Mouse (Mus musculus) layer of hippocampus, postnatal 14 days (tissue): ENCODE data around the gene Slc16a5. TPM values are rescaled to one million over a fixed set of nuclear protein-coding genes. Genes with fewer than 3 reads are reported as not detected.

Experiments used
- DNase-seq, 2 experiments: peaks; one replicate each; pipeline ENCODE4 v3.0.0; 2021 to 2022; ENCODE audit warnings: low spot score in 2 of 2, mixed read lengths in 1 of 2
- microRNA-seq, 2 experiments: library from miRNA; unstranded; fragments of <30 nt; microRNA quantifications; one replicate each; pipeline ENCODE4 v1.2.0; 2021
- total RNA-seq, 2 experiments: library from RNA; stranded (reverse); gene quantifications; 2 replicates each; pipeline ENCODE4 v1.2.3; 2021

Gene Slc16a5
- total RNA-seq, 2 experiments from 2014 or later: not detected

DNA sequence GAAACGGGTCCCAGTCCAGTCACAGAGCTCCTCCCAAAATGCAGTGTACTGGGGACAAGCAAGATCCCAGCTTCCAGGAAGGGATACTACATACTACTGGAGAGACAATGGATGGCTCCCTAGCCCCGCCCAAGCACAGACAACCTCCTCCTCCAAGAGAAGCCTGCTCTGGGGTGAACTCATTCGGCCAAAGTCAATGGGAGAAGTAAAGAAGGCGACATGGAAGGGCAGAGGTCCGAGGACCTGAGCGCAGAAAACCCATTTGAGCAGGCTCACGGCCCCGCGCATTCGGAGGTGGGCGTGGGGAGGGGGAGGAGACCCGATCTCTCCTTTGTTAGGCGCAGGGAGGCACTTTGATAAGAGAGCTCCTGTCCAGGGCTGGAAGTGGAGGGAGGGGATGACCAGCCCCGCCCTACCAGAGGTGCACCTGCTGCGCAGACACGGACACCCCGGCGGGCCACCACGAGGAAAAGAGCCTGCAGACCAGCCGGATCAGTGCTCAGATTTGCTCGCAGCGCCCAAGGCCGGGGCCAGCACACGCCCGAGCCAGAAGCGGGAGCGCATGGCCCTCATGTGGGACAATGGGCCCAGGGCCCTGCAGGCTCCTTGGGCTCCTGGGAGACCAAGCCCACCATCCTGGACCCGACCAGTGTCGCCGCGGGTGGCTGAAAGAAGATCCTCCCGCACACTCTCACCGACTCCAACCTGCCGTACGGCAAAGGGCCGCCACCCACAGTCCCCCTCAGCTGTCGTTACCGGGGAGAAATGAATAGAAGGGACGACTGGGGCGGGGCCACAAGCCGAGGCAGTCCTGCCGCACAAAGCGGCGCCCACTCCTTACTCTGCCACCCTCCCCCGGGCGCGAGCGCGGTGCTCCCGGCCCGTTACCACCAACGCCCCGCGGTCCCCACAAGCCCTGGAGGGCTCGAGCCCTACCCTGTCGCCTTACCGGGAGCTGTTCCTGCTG lies 51.3 kb downstream of the Slc16a5 start:
- no peak for DNase-seq

DNA sequence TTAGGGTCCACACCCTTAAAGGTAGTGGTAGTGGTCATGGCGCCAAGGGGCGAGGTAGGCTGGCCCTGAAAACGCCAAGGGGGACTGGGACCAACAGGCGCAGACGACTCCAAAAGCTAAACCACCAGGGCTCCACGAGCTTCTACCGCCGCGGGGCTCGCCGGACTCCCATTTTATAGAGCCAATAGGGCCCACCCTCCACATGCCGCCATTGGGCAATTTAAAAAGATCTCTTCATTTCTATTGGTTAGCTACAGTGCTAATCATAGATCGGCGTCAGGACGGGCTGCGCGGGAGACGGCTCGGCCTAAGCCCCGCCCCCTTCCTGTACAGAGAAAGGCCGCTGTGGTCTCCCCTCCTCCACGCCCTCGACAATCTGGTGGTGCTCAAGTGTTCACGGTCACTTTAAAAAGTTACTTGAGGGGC lies 52.0 kb downstream of the Slc16a5 start, which contains the start of gene Jpt1:
Gene Jpt1 (minus strand): TSS at position 150 of the 426 bp plus-strand sequence.
- peak; percentile 99 for DNase-seq

DNA sequence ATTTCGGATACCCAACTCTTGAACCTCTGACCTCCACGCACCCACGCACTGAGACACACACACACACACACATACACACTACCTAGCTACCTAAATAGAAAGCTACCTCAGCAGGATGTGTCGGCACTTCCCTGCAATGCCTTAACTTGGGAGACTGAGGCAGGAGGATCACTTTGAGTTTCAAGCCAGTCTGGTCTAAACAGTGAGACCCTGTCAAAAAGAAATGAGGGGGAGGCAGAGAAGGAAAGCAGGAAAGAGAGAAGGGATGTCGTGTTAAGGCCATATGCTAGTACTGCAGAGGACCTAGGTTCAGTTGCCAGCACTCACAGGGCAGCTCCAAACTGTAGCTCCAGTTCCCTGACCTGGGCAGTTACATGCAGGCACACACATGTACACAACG lies 52.7 kb downstream of the Slc16a5 start:
- DNase-seq: no peak

DNA sequence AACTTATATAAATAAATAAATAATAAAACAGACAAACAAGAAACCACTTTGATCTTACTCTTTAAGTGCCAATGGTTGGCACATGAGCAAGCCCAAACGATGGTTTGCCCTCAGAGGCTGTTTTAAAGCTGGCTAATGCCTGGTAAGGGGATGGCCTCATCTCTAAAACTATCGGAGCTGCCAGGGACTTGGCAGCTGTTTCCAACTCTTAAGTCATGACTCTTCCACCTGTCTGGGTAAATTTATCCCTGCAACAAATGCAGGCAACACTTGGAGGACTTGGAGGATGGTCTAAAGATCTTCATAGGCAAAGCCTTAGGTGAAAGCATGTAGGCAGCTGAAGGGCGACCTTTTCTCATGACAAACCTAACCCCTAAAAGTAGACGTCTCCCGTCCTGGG lies 54.7 kb downstream of the Slc16a5 start:
- no peak for DNase-seq

DNA sequence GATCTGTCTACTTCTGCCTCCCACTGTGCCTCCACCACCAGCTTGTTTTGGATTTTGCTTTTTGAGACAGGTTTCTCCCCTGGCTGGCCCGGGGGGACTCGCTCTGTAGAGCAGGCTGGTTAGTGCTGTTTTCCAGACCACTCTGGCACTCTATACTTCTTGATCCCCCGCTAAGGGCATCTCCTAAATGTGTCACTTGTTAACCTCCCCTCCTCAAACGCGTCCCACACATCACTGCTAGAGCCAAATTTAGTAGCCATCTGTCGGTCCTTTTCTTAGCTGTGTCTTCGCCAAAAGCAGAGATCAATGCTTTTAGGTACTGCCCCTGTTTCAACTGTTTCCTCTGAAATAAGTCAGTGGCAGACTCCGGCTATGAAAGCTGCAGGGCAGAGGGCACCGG lies 56.4 kb downstream of the Slc16a5 start:
- no peak for DNase-seq

DNA sequence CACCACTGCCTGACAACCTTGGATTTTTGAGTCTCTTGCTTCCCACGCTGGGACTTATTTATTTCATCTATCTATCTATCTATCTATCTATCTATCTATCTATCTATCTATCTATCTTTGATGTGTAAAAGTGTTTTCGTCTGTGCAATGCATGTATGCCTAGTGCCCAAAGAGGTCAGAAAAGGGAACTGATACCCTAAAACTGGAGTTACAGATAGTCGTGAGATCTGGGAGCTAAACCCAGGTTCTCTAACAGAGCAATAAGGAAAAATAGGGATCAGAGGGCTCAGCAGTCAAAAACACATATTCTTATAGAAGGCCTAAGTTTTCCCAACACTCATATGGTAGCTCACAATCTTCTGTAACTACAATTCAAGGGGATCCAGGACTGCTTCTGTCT lies 57.3 kb downstream of the Slc16a5 start:
- DNase-seq: no peak

DNA sequence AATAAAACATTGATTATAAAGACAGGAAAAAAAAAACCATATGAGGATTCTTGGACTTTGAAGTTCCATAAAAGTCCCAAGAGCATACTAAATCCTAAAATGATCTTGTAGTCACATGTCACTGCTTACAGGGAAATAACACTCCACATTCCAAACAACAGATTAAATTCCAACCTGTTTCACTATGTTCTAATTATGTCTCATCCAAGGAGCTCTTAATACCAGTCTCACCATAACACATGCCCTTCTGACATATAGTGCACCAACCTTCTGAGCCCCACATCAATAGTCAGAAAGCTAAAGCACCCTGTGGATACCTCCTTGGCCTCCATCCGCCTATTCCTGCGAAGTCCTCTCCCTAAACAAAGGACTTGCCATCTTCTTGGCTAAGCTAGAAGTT lies 57.9 kb downstream of the Slc16a5 start:
- DNase-seq: no peak

DNA sequence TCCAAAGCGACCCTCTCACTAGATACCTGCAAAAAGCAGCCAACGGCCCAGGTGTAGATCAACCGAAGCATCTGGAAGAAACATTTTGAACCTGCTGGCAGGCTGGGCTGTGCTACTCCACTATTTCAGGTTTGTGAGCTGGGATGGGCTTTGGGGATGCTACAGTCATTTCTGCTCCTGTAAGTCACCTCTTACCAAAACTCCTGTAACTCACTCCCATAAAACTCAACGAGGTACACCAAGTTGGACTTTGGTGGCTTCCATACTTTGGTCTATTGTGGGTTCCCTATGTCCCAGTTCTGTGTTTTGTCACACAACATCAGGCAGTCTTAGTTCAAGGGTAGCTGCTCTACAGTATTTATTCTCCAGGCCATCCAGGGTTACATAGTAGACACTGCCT lies 58.8 kb downstream of the Slc16a5 start:
- DNase-seq: no peak

DNA sequence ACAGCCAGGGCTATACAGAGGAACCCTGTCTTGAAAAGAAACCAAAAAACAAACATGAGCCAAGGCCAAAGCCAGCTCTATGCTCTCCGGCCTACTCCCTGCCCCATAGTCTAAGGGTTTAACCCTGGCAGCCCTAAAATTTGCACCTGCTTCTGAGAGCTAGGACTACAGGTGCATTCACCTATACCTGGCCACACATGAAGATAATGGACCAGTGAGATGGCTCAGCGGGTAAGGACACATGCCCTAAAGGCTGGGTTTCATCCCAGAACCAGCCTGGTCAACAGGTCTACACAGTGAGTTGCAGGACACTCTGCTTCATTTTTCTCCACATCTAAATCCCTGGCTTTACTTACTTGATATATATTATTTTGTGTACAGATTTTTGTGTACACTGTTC lies 60.0 kb downstream of the Slc16a5 start:
- no peak for DNase-seq

DNA sequence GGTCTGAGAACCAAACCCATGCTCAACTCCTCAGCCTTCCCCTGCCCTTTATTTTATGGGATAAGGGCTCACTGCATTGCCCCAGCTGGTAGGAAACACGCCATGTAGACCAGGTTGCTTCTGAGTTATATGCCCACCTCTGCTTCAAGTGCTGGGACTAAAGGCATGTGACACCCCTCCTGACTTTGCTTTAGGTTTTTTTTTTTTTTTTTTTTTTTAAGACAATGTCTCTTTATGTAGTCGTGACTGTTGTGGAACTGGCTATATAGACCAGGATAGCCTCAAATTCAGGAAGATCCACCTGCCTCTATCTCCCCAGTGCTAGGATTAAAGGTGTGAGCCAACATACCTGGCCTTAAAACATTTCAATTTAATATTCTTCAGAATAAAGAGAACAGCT lies 60.4 kb downstream of the Slc16a5 start:
- no peak for DNase-seq

Small RNA genes lying within 50 kb of the gene (microRNA-seq; reads per million reads assigned to microRNA genes)
- gene Mir3968: 0 reads per million in 2 experiments

Other genes starting within 250 kb of the Slc16a5 start
- 10 to 100 TPM; 41.7 to 47.0 TPM for gene Grin2c, start 195.2 kb upstream of the Slc16a5 start, total RNA-seq
- 10 to 100 TPM; 19.4 to 21.3 TPM for gene Fdxr, start 185.4 kb upstream of the Slc16a5 start, total RNA-seq
- gene Fads6, start 164.8 kb upstream of the Slc16a5 start, total RNA-seq: 10 to 100 TPM in 1 of 2 experiments, 1 to 10 TPM in 1; 10.0 to 10.2 TPM
- not detected for gene Otop2, start 155.3 kb upstream of the Slc16a5 start, total RNA-seq
- gene Ush1g, start 140.4 kb upstream of the Slc16a5 start, total RNA-seq: under 1 TPM; 0.16 to 0.45 TPM
- under 1 TPM; 0.14 to 0.17 TPM for gene Otop3, start 127.7 kb upstream of the Slc16a5 start, total RNA-seq
- gene Hid1, start 94.7 kb upstream of the Slc16a5 start, total RNA-seq: 10 to 100 TPM; 90.0 to 94.3 TPM
- gene Cdr2l, start 80.6 kb upstream of the Slc16a5 start, total RNA-seq: 10 to 100 TPM; 18.6 to 21.3 TPM
- 10 to 100 TPM; 95.7 to 96.6 TPM for gene Mrpl58, start 58.7 kb upstream of the Slc16a5 start, total RNA-seq
- gene Atp5h, start 42.5 kb upstream of the Slc16a5 start, total RNA-seq: 100 to 1,000 TPM; 440 to 460 TPM
- gene Kctd2, start 42.3 kb upstream of the Slc16a5 start, total RNA-seq: 10 to 100 TPM; 59.0 to 68.3 TPM
- gene Trim80, start 21.9 kb upstream of the Slc16a5 start, total RNA-seq: not detected
- gene Armc7, start 13.2 kb downstream of the Slc16a5 start, total RNA-seq: 10 to 100 TPM in 1 of 2 experiments, 1 to 10 TPM in 1; 8.7 to 10.6 TPM
- 10 to 100 TPM; 68.8 to 72.5 TPM for gene Nt5c, start 29.4 kb downstream of the Slc16a5 start, total RNA-seq
- 100 to 1,000 TPM; 188 to 227 TPM for gene Jpt1, start 51.9 kb downstream of the Slc16a5 start, total RNA-seq
- 100 to 1,000 TPM; 352 to 361 TPM for gene Sumo2, start 73.8 kb downstream of the Slc16a5 start, total RNA-seq
- 10 to 100 TPM; 43.4 to 47.1 TPM for gene Nup85, start 102.0 kb downstream of the Slc16a5 start, total RNA-seq
- gene Mrps7, start 141.5 kb downstream of the Slc16a5 start, total RNA-seq: 10 to 100 TPM; 53.1 to 56.4 TPM
- gene Gga3, start 141.6 kb downstream of the Slc16a5 start, total RNA-seq: 10 to 100 TPM; 57.0 to 69.8 TPM
- 10 to 100 TPM; 22.5 to 23.5 TPM for gene Mif4gd, start 150.5 kb downstream of the Slc16a5 start, total RNA-seq
- gene Slc25a19, start 165.8 kb downstream of the Slc16a5 start, total RNA-seq: 10 to 100 TPM; 54.0 to 57.1 TPM
- 100 to 1,000 TPM; 178 to 182 TPM for gene Grb2, start 246.1 kb downstream of the Slc16a5 start, total RNA-seq